Mouse (Mus musculus): ENCODE measurements around the gene Hgd. TPM values are rescaled to one million over a fixed set of nuclear protein-coding genes. Genes with fewer than 3 reads are reported as not detected.

Hgd gene
- polyA plus RNA-seq, 2 experiments, result 0.20 TPM; not detected in 1

GRCm38 (mm10) chr16:37584218-37585035, 4.5 kb downstream of the Hgd start:
- Histone ChIP-seq H3K27me3 (ENCODE audit: control insufficient read depth, insufficient read depth, low read length) (no peaks in the 10 kb centered on the region), H3K4me2 (replicated peaks; ENCODE audit: low read depth, low read length, severe bottlenecking) (peak overlapping the region; percentile 43), H3K9me3 (ENCODE audit: control insufficient read depth, low read length) (no peaks in the 10 kb centered on the region), H3K36me3 (ENCODE audit: control insufficient read depth, insufficient read depth, low read length) (no peaks in the 10 kb centered on the region), H3K9ac (ENCODE audit: low read depth, low read length, severe bottlenecking) (peak overlapping the region; percentile 36; the same call in 1 of the 2 replicates), H3K27ac (replicated peaks; ENCODE audit: low read depth, low read length) (peak overlapping the region; percentile 10; the same call in 1 of the 2 replicates), H3K4me3 (replicated peaks; ENCODE audit: low read length) (peak overlapping the region; percentile 24), H3K4me1 (ENCODE audit: control insufficient read depth, insufficient read depth, low read length) (peaks cover 13% of the 10 kb centered on the region)
- ATAC-seq (ENCODE audit: low FRiP score, low read depth) (peak; percentile 81), DNase-seq (ENCODE audit: low spot score) (peak; percentile 52)
- WGBS, result 6% methylated on average over 25 of the region's 25 CpGs
- no peak for TF ChIP-seq POLR2A (IDR thresholded peaks at IDR 0.05; ENCODE audit: borderline replicate concordance, extremely low read depth, insufficient read depth, insufficient read length)

- no peak for TF ChIP-seq POLR2A (IDR thresholded peaks at IDR 0.05; ENCODE audit: borderline replicate concordance, extremely low read depth, insufficient read depth, insufficient read length)
- WGBS, result 68% methylated on average over 8 of the region's 8 CpGs
- ATAC-seq (ENCODE audit: low FRiP score, low read depth), result no peak
Measured at GRCm38 (mm10) chr16:37585129-37585563, 5.2 kb downstream of the Hgd start.

GRCm38 (mm10) chr16:37590921-37591320, 11.0 kb downstream of the Hgd start:
- Histone ChIP-seq H3K4me3 (replicated peaks; ENCODE audit: low read length) (no peak overlapping the region), H3K36me3 (ENCODE audit: control insufficient read depth, insufficient read depth, low read length) (no peaks in the 10 kb centered on the region), H3K27ac (replicated peaks; ENCODE audit: low read depth, low read length) (no peak overlapping the region), H3K9ac (ENCODE audit: low read depth, low read length, severe bottlenecking) (no peak overlapping the region), H3K4me1 (ENCODE audit: control insufficient read depth, insufficient read depth, low read length) (no peaks in the 10 kb centered on the region), H3K27me3 (ENCODE audit: control insufficient read depth, insufficient read depth, low read length) (no peaks in the 10 kb centered on the region), H3K4me2 (replicated peaks; ENCODE audit: low read depth, low read length, severe bottlenecking) (no peak overlapping the region), H3K9me3 (ENCODE audit: control insufficient read depth, low read length) (no peaks in the 10 kb centered on the region)
- no peak for DNase-seq (ENCODE audit: low spot score)
- no peak for TF ChIP-seq POLR2A (IDR thresholded peaks at IDR 0.05; ENCODE audit: borderline replicate concordance, extremely low read depth, insufficient read depth, insufficient read length)
- WGBS, result 83% methylated on average over 3 of the region's 3 CpGs
- no peak for ATAC-seq (ENCODE audit: low FRiP score, low read depth)

More at GRCm38 (mm10) chr16:37585129-37585563, 5.2 kb downstream of the Hgd start:
- Histone ChIP-seq H3K9me3 (ENCODE audit: control insufficient read depth, low read length) (no peaks in the 10 kb centered on the region), H3K27ac (replicated peaks; ENCODE audit: low read depth, low read length) (no peak overlapping the region), H3K4me3 (replicated peaks; ENCODE audit: low read length) (no peak overlapping the region), H3K36me3 (ENCODE audit: control insufficient read depth, insufficient read depth, low read length) (no peaks in the 10 kb centered on the region), H3K27me3 (ENCODE audit: control insufficient read depth, insufficient read depth, low read length) (no peaks in the 10 kb centered on the region), H3K4me2 (replicated peaks; ENCODE audit: low read depth, low read length, severe bottlenecking) (no peak overlapping the region), H3K9ac (ENCODE audit: low read depth, low read length, severe bottlenecking) (no peak overlapping the region), H3K4me1 (ENCODE audit: control insufficient read depth, insufficient read depth, low read length) (peaks cover 13% of the 10 kb centered on the region)
- DNase-seq (ENCODE audit: low spot score), result no peak

- H3K4me1 ChIP-seq (ENCODE audit: control insufficient read depth, insufficient read depth, low read length), result no peaks in the 10 kb centered on the region
- no peak overlapping the region for H3K4me2 ChIP-seq (replicated peaks; ENCODE audit: low read depth, low read length, severe bottlenecking)
- H3K9me3 ChIP-seq (ENCODE audit: control insufficient read depth, low read length), result no peaks in the 10 kb centered on the region
- 88% methylated on average over 8 of the region's 8 CpGs for WGBS
- H3K27ac ChIP-seq (replicated peaks; ENCODE audit: low read depth, low read length), result no peak overlapping the region
- H3K27me3 ChIP-seq (ENCODE audit: control insufficient read depth, insufficient read depth, low read length), result no peaks in the 10 kb centered on the region
- no peak for TF ChIP-seq POLR2A (IDR thresholded peaks at IDR 0.05; ENCODE audit: borderline replicate concordance, extremely low read depth, insufficient read depth, insufficient read length)
- H3K9ac ChIP-seq (ENCODE audit: low read depth, low read length, severe bottlenecking), result no peak overlapping the region
- ATAC-seq (ENCODE audit: low FRiP score, low read depth) (no peak), DNase-seq (ENCODE audit: low spot score) (no peak)
- no peak overlapping the region for H3K4me3 ChIP-seq (replicated peaks; ENCODE audit: low read length)
- no peaks in the 10 kb centered on the region for H3K36me3 ChIP-seq (ENCODE audit: control insufficient read depth, insufficient read depth, low read length)
Measured at GRCm38 (mm10) chr16:37591551-37591950, 11.6 kb downstream of the Hgd start.

- Histone ChIP-seq H3K27ac (replicated peaks; ENCODE audit: low read depth, low read length) (no peak overlapping the region), H3K9me3 (ENCODE audit: control insufficient read depth, low read length) (no peaks in the 10 kb centered on the region), H3K4me1 (ENCODE audit: control insufficient read depth, insufficient read depth, low read length) (no peaks in the 10 kb centered on the region), H3K27me3 (ENCODE audit: control insufficient read depth, insufficient read depth, low read length) (no peaks in the 10 kb centered on the region), H3K36me3 (ENCODE audit: control insufficient read depth, insufficient read depth, low read length) (no peaks in the 10 kb centered on the region), H3K4me2 (replicated peaks; ENCODE audit: low read depth, low read length, severe bottlenecking) (no peak overlapping the region), H3K4me3 (replicated peaks; ENCODE audit: low read length) (no peak overlapping the region), H3K9ac (ENCODE audit: low read depth, low read length, severe bottlenecking) (no peak overlapping the region)
- no peak for TF ChIP-seq POLR2A (IDR thresholded peaks at IDR 0.05; ENCODE audit: borderline replicate concordance, extremely low read depth, insufficient read depth, insufficient read length)
- ATAC-seq (ENCODE audit: low FRiP score, low read depth) (no peak), DNase-seq (ENCODE audit: low spot score) (no peak)
- 74% methylated on average over 5 of the region's 5 CpGs for WGBS
Measured at GRCm38 (mm10) chr16:37597412-37597811, 17.5 kb downstream of the Hgd start.

All from limb, embryonic 14.5 days (tissue).